Mouse (Mus musculus): ENCODE data around the gene Ncor2. TPM values are rescaled to one million over a fixed set of nuclear protein-coding genes. Genes with fewer than 3 reads are reported as not detected.

Ncor2 gene
- total RNA-seq, 1 experiment from 2014 or later = 10.7 TPM

DNA sequence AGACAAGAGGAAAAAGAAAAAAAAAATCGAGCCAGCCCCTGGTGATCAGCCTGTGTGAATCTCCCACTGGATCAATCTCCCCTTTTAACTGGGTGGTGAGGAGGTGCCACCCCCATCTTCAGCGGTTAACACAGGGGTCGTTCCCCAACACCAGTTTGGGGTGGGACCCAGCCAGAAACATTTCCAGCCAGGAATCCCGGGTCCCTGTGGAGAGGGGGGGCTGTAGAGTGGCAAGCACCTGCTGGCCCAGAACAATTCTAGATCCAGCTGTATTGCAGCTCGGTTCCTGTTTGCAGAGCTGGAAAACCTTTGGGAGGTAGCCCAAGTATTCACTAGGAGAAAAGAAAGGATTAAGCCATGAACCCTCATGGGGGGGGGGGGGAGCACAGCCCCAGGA lies 2.7 kb downstream of the Ncor2 start:
- no peak for ATAC-seq (replicated peaks in 1 of 2; ENCODE audit: insufficient read depth in 1 of 2, low FRiP score in 2 of 2, low TSS enrichment in 1 of 2, low read depth in 1 of 2, poor library complexity in 2 of 2, severe bottlenecking in 2 of 2)

DNA sequence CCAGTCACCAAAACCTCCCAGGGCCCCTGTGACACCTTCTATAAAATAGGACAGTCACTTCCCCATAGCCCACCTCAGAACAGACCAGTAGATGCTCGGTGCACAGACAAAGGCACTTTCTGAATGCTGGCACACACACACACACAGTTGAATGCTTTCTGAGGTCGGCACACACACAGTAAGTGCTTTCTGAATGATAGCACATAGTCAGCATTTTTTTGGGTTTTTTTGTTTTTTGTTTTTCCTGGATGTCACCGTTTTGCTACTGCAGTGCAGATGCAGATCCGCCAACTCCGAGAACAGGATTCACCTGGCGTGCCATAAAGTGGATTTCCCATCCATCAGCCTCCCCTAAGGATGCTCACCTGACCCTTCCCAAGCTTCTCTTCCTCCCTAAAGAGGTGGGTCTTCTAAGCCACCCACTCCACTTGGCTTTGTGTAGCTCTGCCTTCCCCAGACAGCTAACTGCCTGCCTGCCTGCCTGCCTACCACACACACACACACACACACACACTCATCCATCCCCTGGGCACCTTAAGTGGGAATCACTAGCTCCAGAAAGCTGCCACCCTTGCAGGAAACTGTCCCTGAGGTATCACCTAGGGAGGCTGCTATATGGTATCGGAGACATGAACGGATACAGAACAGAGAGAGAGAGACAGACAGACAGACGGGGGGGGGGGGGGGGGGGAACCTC lies 3.2 kb downstream of the Ncor2 start:
- ATAC-seq (replicated peaks in 1 of 2; ENCODE audit: insufficient read depth in 1 of 2, low FRiP score in 2 of 2, low TSS enrichment in 1 of 2, low read depth in 1 of 2, poor library complexity in 2 of 2, severe bottlenecking in 2 of 2) = no peak

DNA sequence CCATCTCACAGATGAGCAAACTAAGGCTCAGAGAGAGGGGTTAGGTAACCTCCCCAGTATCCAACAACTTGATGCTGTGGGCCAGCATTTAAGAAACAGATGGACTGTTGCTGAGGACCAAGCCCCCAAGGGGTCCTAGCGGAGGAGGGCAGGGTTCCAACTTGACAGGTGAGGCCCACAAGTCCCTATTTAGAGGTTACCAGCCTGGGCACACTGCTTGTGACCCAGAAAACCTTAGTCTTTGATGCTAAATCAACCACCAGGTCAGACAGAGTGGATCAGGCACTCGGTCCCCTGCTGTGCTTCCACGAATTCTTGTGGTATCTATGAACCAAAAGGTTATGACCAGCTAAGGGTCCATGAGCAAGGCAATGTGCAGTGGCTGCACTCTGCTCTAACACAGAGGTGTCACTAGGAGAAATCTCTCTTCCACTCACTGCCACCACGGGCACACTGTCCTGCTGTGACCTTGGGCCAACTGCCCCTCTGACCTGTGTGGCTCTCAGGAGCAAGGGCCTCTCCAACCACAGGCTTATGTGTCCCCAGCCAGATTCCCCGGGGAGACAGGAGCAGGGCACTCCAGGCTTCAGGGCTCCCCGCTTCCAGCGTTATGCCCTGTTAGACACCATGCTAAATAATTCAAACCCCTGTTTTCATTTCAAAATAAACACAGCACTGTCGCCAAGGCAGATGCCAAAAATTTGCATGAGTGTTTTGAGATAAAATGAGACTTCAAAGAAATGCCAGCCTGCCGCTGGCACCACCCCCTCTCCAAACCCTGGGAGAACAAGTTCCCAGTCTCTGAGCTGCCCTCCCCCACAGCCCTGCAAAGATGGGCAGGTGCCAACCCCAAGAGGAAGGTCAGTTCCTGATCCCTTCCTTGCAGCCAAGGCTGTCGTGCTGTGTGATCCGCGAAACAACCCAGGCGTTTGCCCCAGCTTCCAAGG lies 4.0 kb downstream of the Ncor2 start:
- ATAC-seq (replicated peaks in 1 of 2; ENCODE audit: insufficient read depth in 1 of 2, low FRiP score in 2 of 2, low TSS enrichment in 1 of 2, low read depth in 1 of 2, poor library complexity in 2 of 2, severe bottlenecking in 2 of 2) = no peak

DNA sequence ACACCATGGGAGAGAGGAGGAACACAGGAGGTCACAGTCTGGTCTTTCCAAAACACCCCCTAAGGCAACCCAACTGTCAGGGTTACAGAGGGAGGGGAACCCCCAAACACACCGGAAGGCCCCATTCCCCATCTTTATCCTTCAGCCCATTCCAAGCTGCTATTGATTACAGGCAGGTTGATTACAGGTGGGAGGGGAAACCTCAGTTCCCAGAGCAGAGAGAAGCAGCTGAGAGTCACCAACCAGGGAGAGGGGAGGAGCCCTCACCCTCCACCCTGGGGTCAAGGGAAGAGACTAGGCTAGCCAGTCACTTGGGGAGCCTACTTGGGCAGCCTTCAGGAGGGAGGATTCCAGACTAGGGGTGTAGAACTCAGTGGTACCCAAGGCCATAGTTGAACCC lies 5.2 kb downstream of the Ncor2 start:
- ATAC-seq (replicated peaks in 1 of 2; ENCODE audit: insufficient read depth in 1 of 2, low FRiP score in 2 of 2, low TSS enrichment in 1 of 2, low read depth in 1 of 2, poor library complexity in 2 of 2, severe bottlenecking in 2 of 2) = no peak

DNA sequence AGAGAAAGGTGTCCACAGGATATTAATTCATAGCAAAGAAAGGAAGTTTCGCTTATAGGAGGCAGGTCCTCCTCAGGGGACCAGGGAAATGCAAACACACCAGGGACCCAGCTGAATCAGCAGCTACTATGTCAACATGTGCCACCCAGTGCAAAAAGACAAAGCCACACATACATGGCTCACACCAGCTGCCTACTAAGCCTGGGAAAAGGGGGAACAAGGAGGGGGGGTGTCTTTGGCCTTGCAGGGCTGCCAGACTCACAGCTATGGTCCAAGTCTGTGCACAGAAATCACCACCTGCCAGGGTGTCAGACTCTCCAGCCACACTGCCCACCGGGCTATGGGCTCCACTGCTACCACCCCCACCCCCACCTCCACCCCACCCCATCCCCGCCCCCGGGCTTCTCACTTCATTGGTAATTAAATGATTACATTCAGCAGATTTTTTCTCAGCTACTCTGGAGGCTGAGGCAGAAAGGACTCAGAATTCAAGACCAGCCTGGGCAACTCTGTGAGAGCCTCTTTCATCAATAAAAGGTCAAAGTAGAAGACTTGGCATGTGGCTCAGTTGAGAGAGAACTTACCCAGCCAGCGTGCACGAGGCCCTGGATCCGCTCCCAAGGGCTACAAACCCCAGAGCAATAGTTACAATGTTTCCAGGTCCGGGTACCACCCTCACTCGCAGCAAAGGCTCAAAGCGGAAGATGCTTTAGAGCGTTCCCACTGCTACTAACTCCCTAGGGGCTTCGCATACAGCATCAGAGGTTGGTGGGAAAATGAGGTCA lies 6.0 kb downstream of the Ncor2 start:
- no peak for ATAC-seq (replicated peaks in 1 of 2; ENCODE audit: insufficient read depth in 1 of 2, low FRiP score in 2 of 2, low TSS enrichment in 1 of 2, low read depth in 1 of 2, poor library complexity in 2 of 2, severe bottlenecking in 2 of 2)

DNA sequence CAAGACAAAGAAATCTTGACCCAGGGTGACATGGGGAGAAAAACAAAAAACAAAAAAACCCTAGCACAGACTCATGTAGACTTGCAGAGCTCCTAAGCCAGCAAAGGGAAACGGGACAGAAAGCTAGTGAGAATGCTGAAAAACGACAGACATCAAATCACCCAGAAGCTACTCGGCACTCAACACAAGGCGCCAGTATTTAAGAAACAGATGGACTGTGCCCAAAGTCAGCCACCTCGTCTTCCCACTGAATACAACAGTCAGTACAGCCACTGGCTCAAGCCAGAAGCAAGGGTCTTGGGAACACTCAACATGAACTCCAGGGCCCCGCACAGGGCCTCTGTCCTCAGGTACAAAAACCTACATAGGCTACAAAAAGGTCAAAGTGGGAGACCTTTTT lies 7.8 kb downstream of the Ncor2 start:
- no peak for ATAC-seq (replicated peaks in 1 of 2; ENCODE audit: insufficient read depth in 1 of 2, low FRiP score in 2 of 2, low TSS enrichment in 1 of 2, low read depth in 1 of 2, poor library complexity in 2 of 2, severe bottlenecking in 2 of 2)

DNA sequence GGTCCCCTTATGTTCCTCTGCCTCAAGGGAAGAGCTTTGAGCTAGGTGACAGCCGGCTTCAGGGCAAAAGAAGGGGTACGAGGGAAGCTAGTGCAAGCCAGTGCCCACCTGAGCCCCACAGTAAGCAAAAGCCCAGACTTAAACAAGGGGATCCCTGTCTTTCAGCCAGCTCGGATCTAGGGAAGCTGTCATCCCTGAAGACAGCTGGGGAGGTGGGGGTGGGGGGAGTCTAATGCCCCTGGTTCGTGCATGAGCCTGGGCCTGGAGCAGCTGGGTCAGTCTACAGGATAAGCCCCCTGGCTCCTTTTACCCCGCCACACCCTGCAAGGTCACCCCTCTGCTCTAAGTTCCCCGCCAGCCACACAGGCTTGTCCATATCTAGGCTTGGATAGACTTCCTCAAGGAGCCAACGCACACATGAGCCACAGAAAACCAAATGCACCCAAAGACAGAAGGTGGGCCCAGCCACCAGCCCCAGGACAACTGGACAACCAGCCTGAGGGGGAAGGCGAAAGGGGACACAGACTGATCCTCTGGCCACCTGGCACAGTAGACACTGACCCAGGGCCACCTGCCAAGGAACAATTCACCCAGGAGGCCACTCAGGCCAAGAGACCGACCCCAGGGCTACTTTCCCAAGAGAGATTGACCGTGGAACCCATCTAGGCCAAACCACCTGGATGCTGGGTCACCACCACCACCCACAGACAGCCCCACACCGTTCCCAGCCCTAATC lies 8.7 kb downstream of the Ncor2 start:
- ATAC-seq (replicated peaks in 1 of 2; ENCODE audit: insufficient read depth in 1 of 2, low FRiP score in 2 of 2, low TSS enrichment in 1 of 2, low read depth in 1 of 2, poor library complexity in 2 of 2, severe bottlenecking in 2 of 2) = no peak

DNA sequence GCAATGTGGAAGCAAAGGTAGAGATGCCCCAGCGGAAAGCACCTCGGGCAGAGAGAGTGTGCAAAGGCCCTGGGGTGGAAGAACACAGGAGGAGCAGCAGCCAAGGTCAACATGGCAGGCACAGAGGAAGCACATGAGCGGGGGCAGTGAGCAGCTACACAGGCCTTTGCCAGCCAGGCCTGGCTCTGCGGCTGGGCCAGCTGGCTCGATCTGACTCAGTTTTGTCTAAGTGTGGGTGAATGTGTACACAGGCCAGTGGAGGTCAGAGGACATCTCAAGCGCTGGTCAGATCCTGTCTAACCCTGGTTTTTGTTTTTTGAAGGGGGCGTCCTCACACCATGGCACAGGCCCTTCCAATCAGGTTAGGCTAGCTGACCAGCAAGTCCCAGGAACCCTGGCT lies 10.9 kb downstream of the Ncor2 start:
- ATAC-seq (replicated peaks in 1 of 2; ENCODE audit: insufficient read depth in 1 of 2, low FRiP score in 2 of 2, low TSS enrichment in 1 of 2, low read depth in 1 of 2, poor library complexity in 2 of 2, severe bottlenecking in 2 of 2) = no peak

DNA sequence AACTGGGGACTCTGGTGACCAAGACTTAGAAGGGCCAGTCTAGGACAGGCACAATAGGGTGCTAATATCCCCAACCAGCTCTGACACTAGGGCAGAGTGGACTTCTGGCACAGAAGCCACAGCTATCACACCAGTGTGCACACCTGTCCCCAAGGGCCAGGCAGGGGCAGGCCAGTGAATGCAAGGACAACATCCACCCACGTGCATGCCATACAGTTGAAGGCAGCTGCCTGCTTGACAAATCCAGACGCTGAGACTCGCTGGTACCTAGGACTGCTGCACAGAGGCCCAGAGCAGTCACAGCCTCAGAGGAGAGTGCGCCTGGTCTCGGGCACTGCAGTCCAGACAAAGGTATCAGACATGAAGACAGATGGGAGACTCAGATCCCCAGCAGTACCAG lies 11.5 kb downstream of the Ncor2 start:
- no peak for ATAC-seq (replicated peaks in 1 of 2; ENCODE audit: insufficient read depth in 1 of 2, low FRiP score in 2 of 2, low TSS enrichment in 1 of 2, low read depth in 1 of 2, poor library complexity in 2 of 2, severe bottlenecking in 2 of 2)

DNA sequence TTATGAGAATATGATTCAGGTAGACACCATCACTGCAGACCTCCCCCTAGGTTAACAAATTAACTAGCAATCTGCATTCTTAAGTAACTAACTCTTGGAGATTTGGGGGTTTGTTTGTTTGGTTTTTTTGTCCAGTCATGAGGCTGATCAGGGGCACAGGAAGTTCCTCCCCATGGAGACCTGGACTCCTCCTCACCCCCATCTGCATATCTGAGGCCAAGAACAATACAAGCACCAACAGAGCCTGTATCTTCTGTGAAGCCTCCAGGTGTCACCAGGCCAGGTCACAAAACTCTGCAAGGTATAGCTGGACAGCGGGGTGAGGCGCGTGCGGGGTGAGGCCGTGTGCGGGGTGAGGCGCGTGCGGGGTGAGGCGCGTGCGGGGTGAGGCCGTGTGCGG lies 13.0 kb downstream of the Ncor2 start:
- ATAC-seq (replicated peaks in 1 of 2; ENCODE audit: insufficient read depth in 1 of 2, low FRiP score in 2 of 2, low TSS enrichment in 1 of 2, low read depth in 1 of 2, poor library complexity in 2 of 2, severe bottlenecking in 2 of 2) = no peak

DNA sequence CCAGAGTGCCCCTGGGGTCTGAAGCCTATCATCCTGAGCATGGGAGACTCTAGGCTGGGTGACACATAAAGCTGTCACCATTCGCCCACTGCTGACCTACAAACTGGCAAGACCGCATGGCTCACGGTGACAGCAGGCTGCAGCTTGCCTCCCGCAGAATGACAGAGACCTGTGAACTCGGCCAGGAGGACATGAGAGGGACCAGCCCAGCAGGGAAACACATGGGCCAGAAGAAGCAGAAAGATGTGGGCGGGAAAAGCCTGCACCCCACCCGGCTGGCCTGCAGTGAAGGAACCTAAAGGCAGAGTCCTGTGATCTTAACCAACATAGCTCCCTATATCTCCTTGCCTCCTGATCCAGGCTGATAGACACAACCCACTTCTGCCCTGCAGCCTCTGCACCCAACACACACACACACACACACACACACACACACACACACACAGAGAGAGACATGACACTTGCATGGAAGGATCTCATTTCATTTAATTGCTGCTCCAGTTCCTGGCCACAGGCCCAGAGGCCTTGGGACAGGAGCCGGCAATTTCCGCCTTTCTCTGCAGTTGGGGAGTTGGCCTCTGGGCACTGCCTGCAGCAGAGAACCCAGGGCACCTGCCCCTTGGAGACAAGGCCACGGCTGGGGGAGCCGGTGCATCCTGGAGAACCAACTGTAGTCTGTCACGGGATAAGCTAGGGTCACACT lies 14.4 kb downstream of the Ncor2 start:
- ATAC-seq (replicated peaks in 1 of 2; ENCODE audit: insufficient read depth in 1 of 2, low FRiP score in 2 of 2, low TSS enrichment in 1 of 2, low read depth in 1 of 2, poor library complexity in 2 of 2, severe bottlenecking in 2 of 2) = peak; percentile 24 to 44; a peak in 1 of 4 replicates

DNA sequence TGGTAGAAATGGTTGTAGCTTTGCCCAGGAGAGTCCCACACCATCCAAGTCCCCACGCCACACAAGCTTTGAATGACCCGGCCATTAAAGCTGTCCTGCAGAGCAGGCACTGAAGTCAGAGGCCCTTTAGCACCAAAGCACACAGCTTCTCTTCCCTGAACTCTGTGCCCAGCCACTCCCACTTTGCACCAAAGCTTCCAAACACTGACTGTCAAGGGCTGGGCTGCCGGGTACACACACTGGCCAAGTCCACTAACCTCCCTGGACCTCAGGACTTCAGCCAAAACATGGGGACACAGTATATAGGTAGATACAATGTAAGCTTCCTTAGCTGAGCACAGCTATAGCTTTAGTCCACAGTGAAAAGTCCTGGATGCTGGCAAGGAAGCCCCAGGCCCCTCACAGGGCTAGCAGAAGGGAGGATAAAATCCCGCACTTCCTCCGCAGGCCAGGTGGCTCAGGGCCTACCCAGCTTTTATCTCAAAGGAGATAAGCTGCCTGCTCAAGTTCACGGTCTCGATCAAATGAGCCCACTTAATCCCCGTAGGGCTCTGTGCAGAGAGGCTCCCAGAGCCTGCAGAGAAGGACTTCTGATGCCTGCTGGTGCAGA lies 15.5 kb downstream of the Ncor2 start:
- no peak for ATAC-seq (replicated peaks in 1 of 2; ENCODE audit: insufficient read depth in 1 of 2, low FRiP score in 2 of 2, low TSS enrichment in 1 of 2, low read depth in 1 of 2, poor library complexity in 2 of 2, severe bottlenecking in 2 of 2)

DNA sequence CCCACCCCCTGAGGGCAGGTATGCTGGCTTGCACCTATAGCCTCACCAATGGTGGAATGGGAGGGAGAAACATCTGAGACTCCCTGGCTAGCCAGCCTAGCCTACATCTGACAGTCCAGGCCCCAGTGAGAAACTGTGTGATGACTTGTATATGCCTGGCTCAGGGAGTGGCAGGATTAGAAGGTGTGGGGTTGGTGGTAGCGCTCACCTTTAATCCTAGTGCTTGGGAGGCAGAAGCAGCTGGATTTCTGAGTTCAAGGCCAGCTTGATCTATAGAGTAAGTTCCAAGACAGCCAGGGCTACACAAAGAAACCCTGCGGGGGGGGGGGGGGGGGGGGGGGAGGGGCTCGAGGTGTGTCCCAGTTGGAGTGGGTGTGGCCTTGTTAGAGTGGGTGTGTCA lies 16.6 kb downstream of the Ncor2 start:
- ATAC-seq (replicated peaks in 1 of 2; ENCODE audit: insufficient read depth in 1 of 2, low FRiP score in 2 of 2, low TSS enrichment in 1 of 2, low read depth in 1 of 2, poor library complexity in 2 of 2, severe bottlenecking in 2 of 2) = no peak

DNA sequence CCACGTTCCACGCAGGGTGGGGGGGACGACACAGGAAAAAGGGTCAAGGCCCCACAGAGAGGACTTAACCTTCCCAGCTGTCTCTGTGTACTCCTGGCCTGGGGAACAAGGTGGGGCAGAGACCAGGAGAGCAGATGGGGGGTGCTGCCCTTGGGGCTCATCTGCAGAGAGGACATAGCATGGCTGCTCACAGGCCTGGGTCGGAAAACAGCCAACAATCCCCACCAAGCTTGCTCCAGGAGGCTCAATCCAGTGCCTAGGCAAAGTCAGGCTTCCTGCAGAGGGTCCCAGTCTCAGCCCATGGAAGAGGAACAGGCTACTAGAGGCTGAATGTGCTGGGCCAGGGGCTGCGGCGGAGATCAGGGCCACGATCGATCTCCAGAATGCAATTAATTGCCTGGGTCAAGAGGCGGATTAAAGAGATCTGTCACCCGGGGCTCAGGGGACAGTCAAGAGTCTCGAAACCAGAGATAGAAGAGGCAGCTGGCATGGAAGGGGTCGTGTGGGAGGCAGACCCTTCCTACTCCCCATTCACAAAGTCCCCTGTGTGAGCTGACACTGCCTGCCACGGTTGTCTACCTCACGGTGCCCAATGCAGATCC lies 19.1 kb downstream of the Ncor2 start:
- no peak for ATAC-seq (replicated peaks in 1 of 2; ENCODE audit: insufficient read depth in 1 of 2, low FRiP score in 2 of 2, low TSS enrichment in 1 of 2, low read depth in 1 of 2, poor library complexity in 2 of 2, severe bottlenecking in 2 of 2)

DNA sequence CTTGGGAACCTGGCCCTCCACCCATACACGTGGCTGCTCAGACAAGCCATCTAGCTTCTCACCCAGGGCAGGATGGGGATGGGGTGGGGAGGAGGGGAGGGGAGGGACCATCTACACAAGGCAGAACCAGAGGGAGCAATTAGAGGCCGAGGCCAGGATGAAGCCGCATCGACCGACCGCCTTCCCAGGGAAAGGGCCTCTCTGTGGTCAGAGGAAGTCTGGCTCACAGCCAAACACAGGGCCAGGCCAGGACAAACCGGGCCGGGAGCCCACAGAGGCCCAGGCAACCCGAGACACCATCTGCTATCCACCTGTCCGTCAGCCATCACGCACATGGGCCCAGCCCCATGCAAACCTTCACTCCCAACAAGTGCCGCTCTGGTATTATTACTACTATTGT lies 19.7 kb downstream of the Ncor2 start:
- ATAC-seq (replicated peaks in 1 of 2; ENCODE audit: insufficient read depth in 1 of 2, low FRiP score in 2 of 2, low TSS enrichment in 1 of 2, low read depth in 1 of 2, poor library complexity in 2 of 2, severe bottlenecking in 2 of 2) = 0 out of 4 replicates have a peak, but pooled peaks of 1 of the 2 experiments have one; percentile 4

Measured in hematopoietic stem cell, adult 5-6 weeks (primary cell).